Mouse (Mus musculus) lung, postnatal 0 days (tissue): ENCODE results near the gene S100a10.

Source experiments
- CTCF ChIP-seq: IDR thresholded peaks from 2 replicates; pipeline ENCODE4 v1.5.1; 2016; ENCODE audit warnings: antibody characterized with exemption, mild to moderate bottlenecking
- EP300 ChIP-seq: IDR thresholded peaks from 2 replicates; pipeline ENCODE4 v1.6.1; 2016; ENCODE audit warnings: antibody characterized with exemption, mild to moderate bottlenecking, control low read depth

DNA sequence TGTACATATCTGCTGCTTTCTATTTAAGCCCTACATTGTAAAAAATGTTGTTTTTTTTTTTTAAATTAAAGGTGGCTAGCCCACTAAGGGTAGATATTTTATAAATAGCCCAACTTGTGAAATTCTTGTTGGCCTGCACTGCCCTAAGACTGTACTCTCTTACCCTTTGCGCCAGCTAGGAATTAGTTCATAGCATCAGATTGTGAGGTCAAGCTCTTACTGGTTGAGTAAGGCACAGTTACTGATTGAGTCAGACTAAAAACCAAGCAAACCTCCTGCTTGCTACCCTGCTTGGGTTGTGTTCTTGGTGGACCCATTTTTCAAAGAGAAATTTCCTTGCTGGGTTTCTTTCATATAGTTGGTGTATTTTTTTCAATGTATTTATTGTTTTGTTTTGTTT is 43.1 kb upstream of the S100a10 start:
- no peak for TF ChIP-seq CTCF
- TF ChIP-seq EP300: no peak
